Mouse (Mus musculus) olfactory bulb, adult 2 months (tissue): ENCODE measurements around the gene Ctnnbl1.

Experiments used
- CTCF ChIP-seq: fragments of 200-500 bp; IDR thresholded peaks from 2 replicates; pipeline ENCODE4 v1.5.1; 2012; ENCODE audit warnings: low read depth, mild to moderate bottlenecking, low read length, moderate library complexity; ENCODE audit not compliant: insufficient read depth
- POLR2A ChIP-seq: fragments of 200-500 bp; IDR thresholded peaks from 2 replicates; pipeline ENCODE4 v1.6.1; 2012; ENCODE audit warnings: mild to moderate bottlenecking, low read depth, low read length, moderate library complexity; ENCODE audit not compliant: insufficient read depth

GRCm38 (mm10) chr2:157703155-157703554 lies 34.0 kb upstream of the Ctnnbl1 start:
- TF ChIP-seq POLR2A (no peak), CTCF (no peak)
